Mouse (Mus musculus): ENCODE measurements around the gene Smgc.
A peak's percentile ranks its signal among the peaks of the same experiment; 100 is the strongest.
"Not testable (repeated sequence)": the region's sequence is repeated elsewhere in the genome, so short reads cannot be mapped to it uniquely, and the experiment has no call there.

The Smgc gene

GRCm38 (mm10) chr15:91837965-91838364 is at the start of gene Smgc:
TSS of gene Smgc (plus strand) at chr15:91838265.
- no peak for DNase-seq (ENCODE audit: low spot score)

- DNase-seq (ENCODE audit: low spot score), result no peak
Measured at GRCm38 (mm10) chr15:91788338-91788737, 49.7 kb upstream of the Smgc start.

- DNase-seq (ENCODE audit: low spot score), result no peak
Measured at GRCm38 (mm10) chr15:91806463-91806862, 31.6 kb upstream of the Smgc start.

- no peak for DNase-seq (ENCODE audit: low spot score)
Measured at GRCm38 (mm10) chr15:91835319-91835718, 2.7 kb upstream of the Smgc start.

- not testable (repeated sequence) for DNase-seq (ENCODE audit: low spot score)
Measured at GRCm38 (mm10) chr15:91864130-91864529, 26.1 kb downstream of the Smgc start.

- no peak for DNase-seq (ENCODE audit: low spot score)
Measured at GRCm38 (mm10) chr15:91900245-91900644, 62.2 kb downstream of the Smgc start.

- peak; percentile 7 for DNase-seq (ENCODE audit: low spot score)
Measured at GRCm38 (mm10) chr15:91907046-91907445, 69.0 kb downstream of the Smgc start.

Data from layer of hippocampus, adult 9-10 months (tissue).